Mouse (Mus musculus) cerebral cortex, adult 2 months (tissue): ENCODE results near the gene Tmem50a.

Experiments
- WGBS: fragments of 180-500 bp; shearing (Covaris S2); methylation state at CpG from one replicate; pipeline ENCODE4 v1.1.7; 2018; 5-methylcytosine and 5-hydroxymethylcytosine counted together

The Tmem50a gene

DNA sequence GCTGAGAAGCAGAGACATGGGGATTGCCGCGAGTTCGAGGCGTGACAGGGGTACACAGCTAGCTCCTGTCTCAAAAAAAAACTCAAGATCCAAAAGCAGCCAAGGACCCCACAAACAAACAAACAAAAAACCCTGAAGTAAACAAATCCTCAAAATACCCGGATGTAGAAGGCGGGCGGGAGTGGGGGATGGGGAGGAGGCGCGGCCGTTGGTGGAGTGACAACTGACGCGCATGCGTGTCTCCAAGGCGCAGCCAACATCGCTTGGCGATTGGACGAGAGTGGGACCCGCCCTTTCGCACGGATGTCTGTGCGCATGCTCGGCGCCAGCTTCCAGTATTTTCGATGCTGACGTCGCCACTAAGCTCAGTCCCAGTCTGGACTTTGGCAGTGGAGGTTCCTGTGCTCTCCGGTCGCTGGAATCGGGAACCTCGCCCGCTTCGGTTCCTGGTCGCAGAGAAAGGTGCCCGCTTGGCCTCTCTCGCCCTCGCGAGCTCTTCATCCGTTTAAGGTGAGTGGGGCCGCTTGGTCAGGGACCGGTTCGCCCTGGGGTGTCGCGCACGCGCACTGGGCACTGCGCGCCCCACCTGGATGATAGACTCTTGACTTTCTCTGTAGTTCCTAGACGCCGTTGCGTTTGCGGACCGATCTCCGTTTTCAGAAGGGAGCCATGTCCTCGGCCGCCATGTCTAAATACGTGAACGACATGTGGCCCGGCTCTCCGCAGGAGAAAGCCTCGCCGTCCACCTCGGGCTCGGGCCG, 8.6 kb upstream of the Tmem50a start, which contains the start of gene Rsrp1:
Rsrp1 (plus strand) TSS at position 335 of the 761 bp plus-strand sequence.
- WGBS = under 1% methylated on average over 64 of the region's 64 CpGs

DNA sequence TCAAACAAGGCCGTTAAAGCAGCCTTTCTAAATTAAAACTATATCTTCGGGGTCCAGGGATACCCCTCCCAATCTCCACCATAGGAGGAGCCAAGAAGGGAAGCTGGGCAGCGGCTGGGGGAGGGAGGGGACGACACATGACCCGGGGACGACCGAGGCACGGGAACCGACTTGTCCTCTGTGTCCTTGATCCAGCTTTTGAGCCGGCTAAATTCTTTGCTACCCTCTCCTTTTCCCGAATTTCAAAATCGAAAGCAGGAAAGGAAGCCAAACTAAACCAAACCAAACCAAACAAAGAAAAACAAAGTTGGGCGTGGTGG, 8.1 kb upstream of the Tmem50a start:
- under 1% methylated on average over 13 of the region's 13 CpGs for WGBS

DNA sequence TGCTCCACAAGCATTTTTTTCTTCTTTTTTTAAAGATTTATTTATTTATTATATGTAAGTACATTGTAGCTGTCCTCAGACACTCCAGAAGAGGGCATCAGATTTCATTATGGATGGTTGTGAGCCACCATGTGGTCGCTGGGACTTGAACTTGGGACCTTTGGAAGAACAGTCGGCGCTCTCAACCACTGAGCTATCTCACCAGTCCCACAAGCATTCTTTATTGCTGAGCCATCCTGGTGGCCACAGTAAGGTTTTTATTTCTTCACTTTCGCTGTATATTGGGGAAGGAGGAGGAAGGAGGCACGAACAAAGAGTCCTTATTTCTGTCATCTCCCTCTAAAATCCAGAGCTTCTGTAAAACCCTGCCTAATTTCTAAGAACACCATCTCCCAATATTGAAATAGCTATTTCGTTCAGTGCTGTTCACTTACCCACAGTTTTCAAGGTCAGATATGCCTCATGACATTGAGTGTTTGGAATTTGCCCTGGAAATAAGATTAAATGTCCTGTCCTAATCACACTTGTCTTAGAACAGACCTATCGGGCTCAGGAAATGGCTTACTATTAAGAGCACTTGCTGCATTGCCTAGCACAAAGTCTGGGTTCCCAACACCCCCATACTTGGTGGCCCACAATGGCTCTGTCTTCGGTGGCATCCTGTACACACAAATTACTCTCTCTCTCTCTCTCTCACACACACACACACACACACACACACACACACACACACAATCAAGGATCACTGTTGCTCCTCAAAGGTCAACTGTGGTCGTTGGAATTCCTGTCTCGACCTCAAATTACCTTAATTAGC, 7.5 kb upstream of the Tmem50a start:
- 53% methylated on average over 10 of the region's 10 CpGs for WGBS

DNA sequence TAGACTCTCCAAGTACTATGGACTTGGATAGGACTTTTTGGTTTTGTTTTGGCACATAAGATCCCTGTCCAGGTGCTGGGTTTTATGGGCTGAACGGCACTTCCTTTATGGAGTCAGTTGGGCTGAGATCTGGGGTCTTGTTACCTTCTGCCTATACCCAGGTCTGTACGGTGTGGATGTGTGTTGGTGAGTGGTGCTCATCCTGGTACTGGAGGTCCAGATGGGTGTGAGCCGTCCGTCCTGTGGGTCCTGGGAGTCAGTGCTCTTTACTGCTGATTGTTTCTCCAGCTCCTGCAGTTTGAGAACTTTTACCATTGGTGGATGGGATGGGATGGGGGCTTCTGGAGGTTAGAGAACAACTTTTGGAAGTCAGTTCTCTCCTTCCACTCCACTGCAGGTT, 6.9 kb upstream of the Tmem50a start:
- 99% methylated on average over 4 of the region's 4 CpGs for WGBS

DNA sequence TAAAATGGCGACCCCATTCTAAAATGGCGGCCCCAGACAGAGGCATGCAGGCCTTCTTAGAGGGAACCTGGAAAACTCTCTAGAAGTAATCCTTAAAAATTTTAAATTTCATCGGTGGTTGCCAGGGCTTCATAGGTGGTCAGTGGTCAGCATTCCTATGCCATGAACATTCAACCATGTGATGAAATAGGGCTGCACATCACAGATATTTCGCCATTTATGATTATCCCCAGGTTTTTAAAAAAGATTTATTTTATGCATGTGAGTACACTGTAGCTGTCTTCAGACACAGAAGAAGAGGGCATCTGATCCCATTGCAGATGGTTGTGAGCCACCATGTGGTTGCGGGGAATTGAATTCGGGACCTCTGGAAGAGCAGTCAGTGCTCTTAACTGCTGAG, 5.8 kb upstream of the Tmem50a start:
- WGBS = 91% methylated on average over 6 of the region's 6 CpGs

DNA sequence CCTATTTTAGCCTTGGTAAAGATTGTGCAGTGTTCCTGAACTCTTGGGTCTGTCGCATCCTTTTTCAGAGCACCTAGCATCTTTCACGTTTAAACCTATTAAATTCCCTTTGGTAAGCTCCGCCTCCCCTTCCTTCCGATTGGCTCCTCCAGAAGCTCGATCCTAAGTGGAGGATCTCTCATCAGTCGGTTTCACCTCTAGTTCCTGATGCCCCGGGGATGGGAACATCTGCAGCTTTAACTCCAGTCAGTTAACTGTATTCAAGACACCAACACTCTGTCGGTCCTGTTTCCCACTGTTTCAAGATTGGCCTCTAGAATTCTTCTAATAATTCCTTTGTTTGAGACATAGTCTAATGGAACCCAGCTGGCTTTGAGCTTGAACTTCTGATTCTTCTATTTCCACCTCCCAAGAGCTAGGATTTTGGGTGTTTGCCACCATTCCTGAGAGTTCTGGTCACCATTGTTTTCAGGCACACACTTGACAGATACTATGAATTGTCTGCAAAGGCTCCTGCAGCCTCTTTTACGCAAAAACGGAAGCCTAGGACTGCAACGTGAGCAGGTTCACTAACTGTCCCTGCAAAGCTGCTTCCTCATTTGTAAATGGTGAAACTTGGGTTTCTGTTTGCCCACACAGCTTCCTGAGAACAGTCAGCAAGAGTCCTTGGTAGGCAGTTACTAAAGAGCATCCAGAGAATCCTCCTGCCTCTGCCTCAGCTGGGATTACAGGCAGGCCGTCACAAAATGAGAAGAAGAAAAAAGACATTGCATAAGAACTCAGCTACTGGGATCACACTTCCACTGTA, 5.1 kb upstream of the Tmem50a start:
- WGBS = 47% methylated on average over 12 of the region's 12 CpGs

DNA sequence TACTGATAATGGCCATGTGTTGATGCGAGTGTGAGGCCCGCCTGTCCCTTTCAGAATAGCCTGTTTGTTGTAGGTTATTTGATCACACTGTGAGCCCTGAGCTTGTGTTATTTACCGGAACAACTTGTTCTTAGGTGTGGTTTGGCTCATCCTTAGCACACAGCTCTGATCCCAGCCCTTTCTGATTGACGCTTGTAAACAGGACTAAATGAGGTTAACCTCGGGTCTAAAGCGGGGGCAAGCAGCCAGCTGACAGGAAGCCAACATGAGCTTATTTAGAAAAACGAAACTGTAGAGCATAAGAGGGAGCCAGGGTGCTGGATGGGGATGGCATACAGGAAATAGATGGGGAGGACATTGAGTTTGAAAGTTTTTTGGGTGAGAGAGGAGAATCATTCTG, 3.6 kb upstream of the Tmem50a start:
- 38% methylated on average over 7 of the region's 7 CpGs for WGBS

DNA sequence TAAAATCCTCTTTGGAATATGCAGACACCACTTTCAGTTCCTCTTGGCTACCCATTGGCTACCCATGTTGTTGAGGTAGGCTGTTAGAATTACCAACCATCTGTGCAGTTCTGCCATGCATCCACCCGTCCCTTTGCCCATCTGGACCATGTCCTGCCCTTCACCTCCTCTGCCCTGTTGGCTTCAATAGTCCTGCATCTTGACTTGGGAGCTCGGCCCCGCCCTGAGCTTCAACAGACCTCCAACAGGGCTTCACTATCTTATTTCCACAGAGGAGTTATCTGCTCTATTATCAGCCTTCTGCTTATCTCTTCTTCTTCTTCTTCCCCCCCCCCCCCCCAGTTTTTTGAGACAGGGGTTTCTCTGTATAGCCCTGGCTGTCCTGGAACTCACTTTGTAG, 2.4 kb upstream of the Tmem50a start:
- WGBS = 90% methylated on average over 3 of the region's 3 CpGs

DNA sequence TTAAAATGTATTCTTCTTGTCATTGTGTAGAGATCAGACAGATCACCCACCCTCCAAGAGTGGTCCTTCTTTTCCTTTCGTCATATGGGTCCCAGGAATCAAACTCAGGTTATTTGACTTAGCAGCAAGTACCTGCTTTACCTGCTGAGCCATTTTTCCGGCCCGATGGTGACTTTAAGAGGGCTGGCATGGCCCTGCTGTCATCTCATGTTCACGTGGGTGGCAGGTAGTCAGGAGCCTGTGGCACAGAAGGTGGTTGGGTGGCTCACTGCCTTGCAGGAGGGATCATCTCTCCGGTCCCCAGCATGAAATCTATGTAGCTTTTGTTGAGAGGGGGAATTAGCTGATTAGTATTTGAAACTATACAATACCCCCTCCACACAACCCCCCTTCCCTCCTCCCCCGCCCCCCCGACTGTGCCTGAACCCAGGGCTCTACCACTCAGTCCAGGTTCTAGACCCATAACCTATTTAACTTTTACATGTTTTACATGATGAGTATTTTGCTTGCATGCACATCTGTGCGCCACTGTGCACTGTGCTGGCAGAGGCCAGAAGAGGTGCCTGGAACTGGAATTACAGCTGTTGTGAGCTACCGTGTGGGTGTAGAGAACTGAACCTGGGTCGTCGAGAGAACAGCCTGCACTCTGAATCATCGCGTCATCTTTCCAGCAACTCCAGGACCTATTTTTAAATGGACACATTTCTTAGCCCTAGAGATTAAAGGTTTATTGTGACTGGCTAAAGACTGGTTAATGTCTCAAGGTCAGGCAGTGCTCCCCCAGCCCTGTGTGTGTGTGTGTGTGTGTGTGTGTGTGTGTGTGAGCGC, 613 bp upstream of the Tmem50a start:
- WGBS = 42% methylated on average over 14 of the region's 14 CpGs

DNA sequence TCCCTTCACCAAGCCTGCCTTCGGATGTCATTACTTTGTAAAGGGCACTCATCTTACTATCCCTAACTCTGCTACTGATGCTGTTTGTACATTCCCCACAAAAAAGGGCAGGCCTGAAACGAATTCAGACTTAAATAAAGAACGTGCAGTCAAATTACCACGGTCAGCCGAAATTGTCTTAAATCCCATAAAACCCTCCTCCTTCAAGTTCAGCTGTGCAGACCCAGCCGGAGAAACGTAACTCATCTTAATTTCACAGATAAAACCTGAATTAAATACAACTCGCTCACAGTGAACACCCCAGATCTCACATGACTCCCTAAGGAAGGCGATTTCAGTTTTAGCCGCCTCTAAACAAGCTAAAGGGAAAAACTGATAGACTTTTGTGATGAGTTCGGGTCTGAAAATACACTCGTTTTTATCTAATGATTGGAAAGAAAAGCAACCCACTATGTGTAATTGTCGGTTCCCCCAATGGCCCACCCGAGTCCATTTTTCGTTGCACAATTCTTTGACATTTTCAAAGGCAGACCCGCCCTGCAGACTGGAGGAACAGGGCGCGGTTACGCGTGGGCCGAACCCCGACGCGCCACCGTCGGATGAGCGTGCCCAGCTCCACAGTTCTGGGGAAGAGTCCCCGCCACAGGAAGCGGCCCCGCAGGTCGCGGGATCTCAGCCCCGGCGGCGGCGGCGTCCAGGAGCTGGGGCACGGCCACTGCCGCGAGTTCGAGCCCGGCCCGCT, 531 bp downstream of the Tmem50a start:
- 1% methylated on average over 43 of the region's 43 CpGs for WGBS

DNA sequence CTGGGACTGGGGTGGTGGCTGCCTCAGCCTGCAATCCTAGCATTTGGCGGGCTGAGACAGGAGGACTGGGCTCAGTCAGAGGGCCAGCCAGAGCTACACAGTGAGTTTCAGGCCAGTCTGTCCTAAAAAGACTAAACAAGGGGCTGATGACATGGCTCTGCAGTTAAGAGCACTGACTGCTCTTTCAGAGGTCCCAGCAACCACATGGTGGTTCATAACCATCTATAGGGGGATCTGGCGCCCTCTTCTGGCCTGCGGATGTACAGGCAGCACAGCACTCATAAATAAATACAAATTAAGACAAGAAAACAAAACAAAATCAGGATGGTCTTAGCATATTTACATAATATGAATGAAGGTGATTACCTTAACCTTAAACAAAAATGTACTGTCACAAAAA, 1.4 kb downstream of the Tmem50a start:
- 33% methylated on average over 3 of the region's 3 CpGs for WGBS

DNA sequence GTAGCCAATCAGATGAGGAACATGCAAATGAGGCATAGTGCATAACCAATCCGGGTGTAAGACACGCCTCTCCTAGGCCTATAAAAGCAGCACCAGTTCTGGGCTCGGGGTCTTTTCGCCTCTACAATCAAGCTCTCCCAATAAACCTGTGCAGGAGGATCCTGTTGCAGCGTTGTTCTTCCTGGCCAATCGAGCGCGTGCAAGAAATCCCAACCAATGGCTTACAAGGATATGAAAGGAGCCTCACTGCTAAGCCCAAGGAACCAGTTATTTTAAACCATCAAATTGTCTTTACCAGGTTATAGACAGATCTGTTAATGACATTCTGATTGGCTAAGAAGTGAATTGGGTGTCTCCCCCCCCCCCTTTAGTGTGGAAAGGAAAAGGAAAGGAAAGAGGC, 3.4 kb downstream of the Tmem50a start:
- 97% methylated on average over 8 of the region's 8 CpGs for WGBS

DNA sequence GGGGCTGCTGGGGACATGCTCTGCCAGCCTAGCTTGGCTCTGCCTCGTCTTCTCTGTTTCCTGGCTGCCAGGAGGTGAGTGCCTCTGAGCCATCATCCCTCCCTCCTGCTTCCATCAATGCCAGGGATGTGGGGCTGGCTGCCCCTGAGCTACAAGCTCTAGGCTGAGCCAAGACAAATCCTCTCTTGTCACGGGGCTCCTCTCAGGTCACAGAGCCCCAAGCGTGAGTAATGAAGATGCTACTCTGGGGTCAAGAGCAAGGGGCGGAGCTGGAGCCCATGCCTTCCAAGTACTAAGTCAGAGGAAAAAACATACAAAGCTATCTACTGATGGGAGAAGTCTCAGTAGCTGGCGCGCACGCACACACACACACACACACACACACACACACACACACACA, 11.8 kb downstream of the Tmem50a start:
- WGBS = 80% methylated on average over 7 of the region's 7 CpGs

DNA sequence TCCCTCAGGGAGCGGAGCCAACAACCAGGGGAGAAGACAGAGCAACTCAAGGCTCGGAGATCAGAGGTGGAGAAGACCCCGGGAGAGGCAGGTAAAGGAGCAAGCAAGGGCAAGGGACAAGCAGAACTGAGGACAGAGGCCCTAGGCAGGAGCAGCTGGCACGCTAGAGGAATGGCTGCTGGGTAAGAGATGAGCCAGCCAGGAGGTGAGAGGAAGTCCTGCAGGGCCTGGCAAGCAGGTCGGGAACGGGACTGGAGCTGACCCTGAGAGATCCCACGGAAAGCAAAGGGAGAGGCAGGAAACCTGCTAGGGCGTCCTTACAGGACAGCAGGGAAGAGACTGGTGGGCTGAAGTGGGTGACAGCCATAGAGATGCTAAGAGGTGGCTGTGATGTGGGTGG, 13.7 kb downstream of the Tmem50a start:
- 94% methylated on average over 8 of the region's 8 CpGs for WGBS

DNA sequence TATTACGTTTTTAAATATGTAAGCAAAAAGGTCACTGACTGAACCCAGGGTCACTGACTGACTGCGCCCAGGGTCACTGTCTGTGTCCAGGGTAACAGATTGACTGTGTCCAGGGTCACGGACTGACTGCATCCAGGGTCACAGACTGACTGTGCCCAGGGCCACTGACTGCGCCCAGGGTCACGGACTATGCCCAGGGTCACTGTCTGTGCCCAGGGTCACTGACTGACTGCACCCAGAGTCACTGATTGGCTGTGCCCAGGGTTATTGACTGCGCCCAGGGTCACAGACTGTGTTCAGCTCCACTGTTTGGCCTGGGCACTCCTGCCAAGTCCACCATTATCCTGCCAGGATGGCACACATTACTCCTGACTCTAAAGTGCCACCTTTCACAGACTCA, 17.6 kb downstream of the Tmem50a start:
- WGBS = 92% methylated on average over 6 of the region's 6 CpGs

DNA sequence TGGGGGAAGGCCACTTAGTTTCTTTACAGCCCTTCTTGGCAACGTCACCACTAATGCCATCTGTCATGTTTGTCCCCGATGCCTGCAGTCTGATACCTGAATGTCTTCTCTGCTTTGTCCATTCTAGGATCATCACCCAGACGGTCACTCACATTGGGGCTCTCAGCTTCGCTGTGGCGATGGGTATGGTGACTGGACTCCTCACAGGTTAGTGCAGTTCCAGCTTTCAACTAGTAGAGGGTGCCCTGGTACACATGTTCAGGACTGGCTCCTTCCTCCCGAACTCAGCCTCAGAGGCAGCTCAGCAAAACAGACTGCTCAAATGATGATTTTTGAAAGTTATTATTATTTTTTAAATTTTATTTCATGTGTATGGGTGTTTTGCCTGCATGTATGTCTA, 22.7 kb downstream of the Tmem50a start:
- WGBS = 72% methylated on average over 6 of the region's 6 CpGs

DNA sequence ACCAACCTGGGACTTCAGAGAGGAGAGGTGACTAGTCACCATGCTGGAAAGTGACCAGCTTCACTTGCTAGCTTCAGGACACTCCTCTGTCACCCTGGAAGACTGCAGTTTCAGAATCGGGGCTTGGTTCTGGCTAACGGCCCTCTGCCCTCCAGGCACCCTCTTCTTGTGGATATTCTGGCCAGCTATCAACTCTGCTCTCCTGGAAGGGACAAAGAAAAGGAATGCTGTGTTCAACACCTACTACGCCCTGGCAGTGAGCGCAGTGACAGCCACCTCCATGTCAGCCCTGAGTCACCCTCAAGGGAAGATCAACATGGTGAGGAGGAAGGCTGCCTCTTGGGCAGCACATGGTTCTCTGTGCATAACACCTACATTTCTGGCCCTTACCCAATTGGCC, 30.5 kb downstream of the Tmem50a start:
- WGBS = 84% methylated on average over 4 of the region's 4 CpGs

DNA sequence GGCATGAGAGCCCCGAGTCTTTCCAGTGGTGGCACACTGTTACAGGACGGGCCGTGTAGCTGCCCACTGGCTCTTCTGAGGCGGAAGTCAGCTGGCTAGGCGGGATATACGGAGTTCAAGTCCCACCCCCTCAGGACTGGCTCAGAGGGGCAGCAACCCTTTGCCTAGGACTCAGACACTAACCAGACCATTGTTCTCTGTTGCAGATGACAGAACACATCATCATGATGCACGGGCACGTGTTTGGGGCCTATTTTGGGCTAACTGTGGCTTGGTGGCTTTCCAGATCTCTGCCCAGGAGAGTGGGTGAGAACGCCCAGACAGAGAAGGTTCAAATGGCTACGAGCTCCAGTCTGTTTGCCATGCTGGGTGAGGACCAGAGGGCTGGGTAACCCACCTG, 31.0 kb downstream of the Tmem50a start:
- 74% methylated on average over 10 of the region's 10 CpGs for WGBS

DNA sequence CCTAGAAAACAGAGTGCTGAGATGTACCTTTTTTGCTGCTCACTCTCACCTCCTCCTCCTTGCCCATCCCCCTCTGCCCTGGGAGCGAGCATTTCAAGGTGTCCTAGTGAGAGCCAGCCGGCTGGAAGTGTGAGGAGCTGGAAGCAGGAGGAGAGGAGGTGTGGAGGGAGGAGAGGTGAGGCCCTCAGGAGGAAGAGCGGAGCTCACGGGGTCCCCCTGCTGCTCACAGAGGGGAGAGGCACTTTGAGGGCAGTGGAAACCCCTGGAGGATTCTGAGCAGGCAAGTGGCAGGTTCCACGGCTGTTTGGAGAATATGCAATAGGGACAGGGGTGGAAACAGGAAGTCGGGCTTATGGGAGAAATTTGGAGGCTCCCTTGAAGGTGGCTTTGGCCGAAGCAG, 31.6 kb downstream of the Tmem50a start:
- 39% methylated on average over 7 of the region's 7 CpGs for WGBS

DNA sequence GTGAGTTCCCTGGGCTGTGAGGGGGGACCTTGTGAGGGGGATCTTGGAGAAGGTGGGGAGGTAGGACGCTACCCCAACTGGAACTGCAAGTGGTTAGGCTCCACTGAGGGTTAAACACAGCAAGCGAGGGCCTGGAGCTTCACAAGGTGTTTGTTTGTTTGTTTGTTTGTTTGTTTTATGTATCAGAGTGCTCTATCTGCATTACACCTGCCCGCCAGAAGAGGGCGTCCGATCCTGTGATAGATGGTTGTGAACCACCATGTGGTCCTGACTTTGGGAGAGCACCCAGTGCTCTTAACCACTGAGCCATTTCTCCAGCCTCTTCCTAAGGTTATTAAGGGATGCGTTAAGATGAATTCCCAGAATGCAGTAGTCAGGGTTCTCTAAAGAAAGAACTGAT, 34.8 kb downstream of the Tmem50a start:
- 35% methylated on average over 6 of the region's 6 CpGs for WGBS

DNA sequence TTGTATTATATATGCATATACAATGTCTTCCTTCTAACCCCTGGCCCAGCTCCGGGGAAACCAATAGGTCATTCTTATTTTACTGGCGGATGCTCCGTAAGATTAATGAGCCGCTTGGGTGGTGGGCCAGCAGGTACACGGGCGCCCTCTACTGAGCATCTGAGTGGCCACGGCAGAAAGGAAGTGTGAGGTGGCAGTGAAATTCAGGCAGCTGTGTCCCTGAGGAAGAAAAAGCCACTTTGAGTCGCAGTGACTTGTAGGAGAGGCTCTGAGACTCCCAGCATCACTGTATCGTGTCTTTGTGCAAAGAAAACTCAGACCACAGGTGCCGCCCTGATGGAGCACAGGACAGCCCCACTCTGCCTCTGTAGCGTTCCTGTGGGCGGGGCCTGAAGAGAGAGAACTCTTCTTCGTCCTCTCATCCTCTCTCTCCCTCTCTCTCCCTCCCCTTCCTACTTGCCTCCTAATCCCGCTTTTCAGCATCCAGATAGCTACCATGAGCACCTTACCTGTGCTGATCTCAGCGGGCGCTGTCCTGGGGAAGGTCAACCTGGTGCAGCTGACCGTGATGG, 35.3 kb downstream of the Tmem50a start:
- 4% methylated on average over 17 of the region's 17 CpGs for WGBS
